Mouse (Mus musculus) forebrain, postnatal 0 days (tissue): ENCODE measurements at regions not wholly inside any gene's neighbourhood (a gene's known extent, or its start where the extent isn't known, plus 50 kb on each side); places are given as distances from the start of the nearest gene placed in this dataset.

ENCODE experiments used
- ATAC-seq: fragments of 200-750 bp; cut with Nextera tagmentation; 2 replicates; pipeline ENCODE4 v1.8.0; 2017; ENCODE audit warnings: mild to moderate bottlenecking, moderate library complexity
- DNase-seq: peaks from one replicate; pipeline ENCODE4 v3.0.0-alpha.2; 2015
- H3K27ac ChIP-seq: fragments of 300-500 bp; sonication (generic); 2 replicates; pipeline ENCODE4 v1.5.1; 2014; ENCODE audit warnings: low read depth, mild to moderate bottlenecking, antibody characterized with exemption, low read length, moderate library complexity, mixed read lengths
- H3K27me3 ChIP-seq: fragments of 300-500 bp; sonication (generic); 2 replicates; pipeline ENCODE4 v1.6.1; 2014; ENCODE audit warnings: mild to moderate bottlenecking, low read length, mixed read lengths; ENCODE audit not compliant: insufficient read depth
- H3K36me3 ChIP-seq: fragments of 300-500 bp; sonication (generic); 2 replicates; pipeline ENCODE4 v1.6.1; 2014; ENCODE audit warnings: mild to moderate bottlenecking, moderate library complexity; ENCODE audit not compliant: insufficient read depth
- H3K4me1 ChIP-seq: fragments of 300-500 bp; sonication (generic); 2 replicates; pipeline ENCODE4 v1.6.1; 2014; ENCODE audit warnings: antibody characterized with exemption; ENCODE audit not compliant: insufficient read depth
- H3K4me2 ChIP-seq: fragments of 300-500 bp; sonication (generic); 2 replicates; pipeline ENCODE4 v1.6.1; 2014; ENCODE audit warnings: low read depth, mild to moderate bottlenecking, moderate library complexity
- H3K4me3 ChIP-seq: fragments of 300-500 bp; sonication (generic); 2 replicates; pipeline ENCODE4 v1.5.1; 2014; ENCODE audit warnings: low read depth, low read length, mixed read lengths
- H3K9ac ChIP-seq: fragments of 300-500 bp; sonication (generic); 2 replicates; pipeline ENCODE4 v1.6.1; 2014; ENCODE audit warnings: mild to moderate bottlenecking
- H3K9me3 ChIP-seq: fragments of 300-500 bp; sonication (generic); 2 replicates; pipeline ENCODE4 v1.6.1; 2016; ENCODE audit warnings: low read length
- CTCF ChIP-seq: sonication (generic); IDR thresholded peaks from 2 replicates; pipeline ENCODE4 v1.5.1; 2016; ENCODE audit warnings: antibody characterized with exemption, control low read depth, low read depth
- WGBS: fragments of 180-500 bp; shearing (Covaris S2); extraction: QIAGEN DNeasy Blood & Tissue Kit; methylation state at CpG from one replicate; pipeline ENCODE4 v1.1.7; 2014; 5-methylcytosine and 5-hydroxymethylcytosine counted together

DNA sequence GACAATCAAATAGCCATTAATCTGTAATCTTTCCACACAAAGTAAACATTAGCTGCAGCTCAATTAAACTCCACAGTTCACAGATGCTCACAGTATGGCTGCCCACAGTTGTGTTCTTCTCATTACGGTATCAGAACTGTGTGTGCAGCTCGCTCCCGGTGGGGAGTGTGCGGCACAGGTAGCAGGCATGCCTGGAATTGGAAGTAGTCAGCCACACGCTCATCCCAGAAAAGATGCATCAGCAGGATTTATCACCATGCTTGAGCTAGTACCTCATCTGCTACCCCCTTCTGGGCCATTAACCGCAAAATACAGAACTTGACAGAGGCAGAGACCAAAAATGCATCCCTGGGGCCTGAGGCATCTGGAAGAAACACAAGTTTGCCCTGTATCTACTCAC, 437.8 kb downstream of the Adam3 start:
- no peak for DNase-seq
- H3K36me3 ChIP-seq = no peaks in the 10 kb centered on the region
- WGBS = 92% methylated on average over 6 of the region's 6 CpGs

DNA sequence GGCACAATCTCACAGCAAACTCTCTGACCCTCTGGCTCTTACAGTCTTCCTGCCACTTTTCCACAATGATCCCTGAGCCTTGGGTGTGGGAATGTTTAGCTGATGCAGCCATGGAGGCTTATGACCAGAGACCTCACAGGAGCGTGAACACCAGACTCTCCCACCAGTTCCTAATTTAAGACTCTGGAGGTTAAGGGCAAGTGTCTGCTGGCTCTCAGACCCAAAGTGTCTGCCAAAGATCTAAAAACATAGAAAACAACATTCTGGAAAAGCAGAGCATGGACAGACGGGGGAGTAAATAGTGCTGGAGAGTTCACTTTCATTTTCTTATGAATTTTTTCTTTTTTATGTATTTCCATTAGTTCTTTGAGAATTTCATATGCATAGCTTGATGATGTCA, 440.7 kb downstream of the Adam3 start:
- ATAC-seq = no peak
- DNase-seq = no peak
- Histone ChIP-seq H3K27me3 (no peaks in the 10 kb centered on the region), H3K4me1 (no peaks in the 10 kb centered on the region), H3K36me3 (no peaks in the 10 kb centered on the region), H3K9ac (no peak overlapping the region), H3K4me2 (no peak overlapping the region), H3K4me3 (no peak overlapping the region), H3K9me3 (no peaks in the 10 kb centered on the region), H3K27ac (no peak overlapping the region)
- WGBS = 87% methylated on average over 2 of the region's 2 CpGs
- TF ChIP-seq CTCF = no peak

More for the DNA sequence above, 437.8 kb downstream of the Adam3 start:
- no peak for TF ChIP-seq CTCF
- no peak for ATAC-seq
- H3K27ac ChIP-seq = no peak overlapping the region
- H3K27me3 ChIP-seq = no peaks in the 10 kb centered on the region
- H3K4me2 ChIP-seq = no peak overlapping the region
- H3K9ac ChIP-seq = no peak overlapping the region
- H3K4me1 ChIP-seq = no peaks in the 10 kb centered on the region
- H3K9me3 ChIP-seq = no peaks in the 10 kb centered on the region
- H3K4me3 ChIP-seq = no peak overlapping the region

DNA sequence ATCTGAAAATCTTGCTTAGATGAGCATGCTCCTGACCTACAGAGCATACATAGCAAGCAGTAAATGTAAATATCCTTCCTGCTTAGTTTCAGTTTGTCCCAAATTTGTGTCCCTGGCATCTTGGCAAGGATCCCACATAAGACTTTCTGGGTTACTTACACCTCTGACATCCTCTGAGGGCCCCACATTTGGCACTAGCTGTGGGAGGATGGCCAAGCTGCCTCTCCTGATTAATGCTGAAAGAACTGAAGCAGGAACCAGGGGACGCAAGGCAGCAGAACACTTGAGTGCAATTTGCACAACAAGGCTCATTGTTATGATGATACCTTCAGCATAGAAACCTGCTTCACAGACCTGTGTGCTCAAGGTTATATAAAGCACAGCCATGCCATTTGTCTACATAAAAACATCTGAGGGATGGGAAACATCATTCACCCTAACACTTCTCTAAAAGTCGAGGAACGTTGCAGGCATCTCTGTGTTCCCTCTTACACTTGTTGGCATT, 441.7 kb downstream of the Adam3 start:
- H3K4me2 ChIP-seq = no peak overlapping the region
- no peaks in the 10 kb centered on the region for H3K4me1 ChIP-seq
- H3K9me3 ChIP-seq = no peaks in the 10 kb centered on the region
- H3K27me3 ChIP-seq = no peaks in the 10 kb centered on the region
- H3K36me3 ChIP-seq = no peaks in the 10 kb centered on the region
- ATAC-seq = no peak
- TF ChIP-seq CTCF = no peak
- DNase-seq = no peak
- H3K9ac ChIP-seq = no peak overlapping the region
- H3K27ac ChIP-seq = no peak overlapping the region
- 73% methylated on average over 3 of the region's 3 CpGs for WGBS
- H3K4me3 ChIP-seq = no peak overlapping the region

DNA sequence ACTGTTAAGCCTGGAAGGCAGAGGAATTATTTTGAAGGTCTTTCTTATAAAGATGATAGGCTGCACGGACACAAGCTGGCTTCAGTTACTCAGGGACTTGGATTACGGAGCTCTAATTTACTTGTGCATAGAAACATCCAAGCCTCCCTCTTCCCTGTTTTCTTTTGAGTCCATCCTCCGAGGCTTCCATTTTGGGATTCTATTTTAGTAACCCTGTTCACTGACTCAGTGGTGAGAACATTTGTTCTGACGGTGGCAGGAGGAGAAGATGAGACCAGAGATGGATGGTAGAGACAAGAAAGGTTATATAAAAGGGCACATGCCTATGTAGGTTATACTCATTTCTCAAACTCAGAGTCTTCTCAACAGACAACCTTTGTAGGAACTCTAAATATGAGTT, 445.4 kb downstream of the Adam3 start:
- Histone ChIP-seq H3K9ac (no peak overlapping the region), H3K27ac (no peak overlapping the region), H3K9me3 (no peaks in the 10 kb centered on the region), H3K4me2 (no peak overlapping the region), H3K27me3 (no peaks in the 10 kb centered on the region), H3K4me3 (no peak overlapping the region), H3K36me3 (no peaks in the 10 kb centered on the region), H3K4me1 (no peaks in the 10 kb centered on the region)
- TF ChIP-seq CTCF = no peak
- ATAC-seq (no peak), DNase-seq (no peak)
- 92% methylated on average over 4 of the region's 4 CpGs for WGBS

DNA sequence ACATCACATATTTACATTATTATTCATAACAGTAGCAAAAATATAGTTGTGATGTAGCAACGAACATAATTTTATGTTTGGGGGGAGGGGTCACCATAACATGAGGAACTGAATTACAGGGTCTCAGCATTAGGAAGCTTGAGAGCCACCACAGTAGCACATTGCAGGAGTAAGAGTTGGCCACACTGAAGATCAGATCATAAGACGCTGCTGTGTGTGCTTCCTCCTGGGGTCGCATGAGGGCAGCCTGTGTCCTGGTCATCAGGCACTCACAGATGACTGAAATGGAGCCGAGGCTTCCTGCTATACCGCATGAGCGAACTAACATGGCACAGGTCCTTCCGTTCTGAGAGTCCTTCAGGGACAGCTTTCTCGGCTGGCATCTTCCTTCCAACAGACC, 447.3 kb downstream of the Adam3 start:
- H3K36me3 ChIP-seq = no peaks in the 10 kb centered on the region
- H3K27ac ChIP-seq = no peak overlapping the region
- no peak for ATAC-seq

DNA sequence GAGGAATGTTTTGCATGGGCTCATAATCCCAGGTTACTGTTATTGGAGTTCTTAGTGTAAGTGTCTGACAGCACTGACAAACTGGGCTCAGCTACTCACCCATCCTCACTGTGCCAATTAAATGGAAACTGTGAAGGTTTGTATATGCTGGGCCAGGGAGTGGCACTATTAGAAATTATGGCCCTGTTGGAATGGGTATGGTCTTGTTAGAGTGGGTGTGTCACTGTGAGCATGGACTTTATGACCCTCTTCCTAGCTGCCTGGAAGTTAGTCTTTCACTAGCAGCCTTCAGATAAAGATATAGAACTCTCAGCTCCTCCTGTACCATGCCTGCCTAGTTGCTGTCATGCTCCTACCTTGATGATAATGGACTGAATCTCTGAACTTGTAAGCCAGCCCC, 464.3 kb downstream of the Adam3 start:
- Histone ChIP-seq H3K4me3 (no peak overlapping the region), H3K9me3 (no peaks in the 10 kb centered on the region), H3K9ac (no peak overlapping the region), H3K27ac (no peak overlapping the region), H3K4me2 (no peak overlapping the region), H3K27me3 (no peaks in the 10 kb centered on the region), H3K36me3 (no peaks in the 10 kb centered on the region), H3K4me1 (no peaks in the 10 kb centered on the region)
- no peak for ATAC-seq
- DNase-seq = no peak
- TF ChIP-seq CTCF = no peak

More for the DNA sequence above, 447.3 kb downstream of the Adam3 start:
- Histone ChIP-seq H3K4me3 (no peak overlapping the region), H3K4me1 (no peaks in the 10 kb centered on the region), H3K9me3 (no peaks in the 10 kb centered on the region), H3K9ac (no peak overlapping the region), H3K27me3 (no peaks in the 10 kb centered on the region), H3K4me2 (no peak overlapping the region)
- 84% methylated on average over 8 of the region's 8 CpGs for WGBS
- TF ChIP-seq CTCF = no peak
- DNase-seq = no peak

DNA sequence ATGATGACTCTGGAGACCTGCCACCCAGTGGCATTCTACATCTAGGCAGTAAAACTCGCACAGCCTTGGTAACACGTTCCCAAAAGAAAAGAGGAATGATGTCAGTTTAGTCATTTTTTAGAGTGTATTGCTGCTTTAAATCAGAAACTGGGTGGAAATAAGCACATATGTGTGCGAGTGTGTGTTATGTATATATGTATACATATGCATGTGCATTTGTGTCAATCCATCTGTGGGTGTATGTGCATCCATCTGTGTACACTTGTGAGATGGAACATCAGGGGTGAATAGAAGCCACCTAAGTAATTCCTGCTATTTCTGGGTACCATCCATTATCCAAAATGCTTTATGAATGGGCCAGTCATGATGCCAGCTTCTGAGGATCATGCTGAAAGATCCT, 467.0 kb downstream of the Adam3 start:
- Histone ChIP-seq H3K4me3 (no peak overlapping the region), H3K27ac (no peak overlapping the region), H3K27me3 (no peaks in the 10 kb centered on the region), H3K9ac (no peak overlapping the region), H3K4me2 (no peak overlapping the region), H3K36me3 (no peaks in the 10 kb centered on the region), H3K9me3 (no peaks in the 10 kb centered on the region), H3K4me1 (no peaks in the 10 kb centered on the region)
- TF ChIP-seq CTCF = no peak
- peak; percentile 61 for DNase-seq
- peak; percentile 90 for ATAC-seq
- 67% methylated on average over 3 of the region's 3 CpGs for WGBS

DNA sequence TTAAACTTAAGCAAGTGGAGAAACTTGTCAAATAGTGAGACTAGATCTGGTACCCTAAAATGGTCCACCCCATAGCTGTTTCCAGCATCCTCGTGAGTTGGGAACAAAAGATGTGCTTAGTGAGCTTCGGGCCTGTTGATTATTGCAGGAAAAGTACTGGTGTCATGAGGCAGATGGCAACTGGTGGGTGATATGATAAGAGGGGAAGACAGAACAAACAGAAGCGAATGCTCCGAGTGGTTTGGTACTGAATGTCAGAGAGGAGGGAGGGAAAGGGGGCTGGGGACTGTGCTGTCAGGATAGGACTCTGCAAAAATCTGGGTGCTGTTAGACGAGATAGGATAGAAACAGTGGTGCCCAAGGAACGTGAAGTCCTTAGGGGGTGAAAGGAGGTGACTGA, 483.4 kb downstream of the Adam3 start:
- Histone ChIP-seq H3K9me3 (no peaks in the 10 kb centered on the region), H3K4me2 (no peak overlapping the region), H3K9ac (no peak overlapping the region), H3K4me1 (no peaks in the 10 kb centered on the region), H3K27ac (no peak overlapping the region), H3K36me3 (no peaks in the 10 kb centered on the region), H3K27me3 (no peaks in the 10 kb centered on the region), H3K4me3 (no peak overlapping the region)
- no peak for TF ChIP-seq CTCF
- DNase-seq (no peak), ATAC-seq (no peak)
- 65% methylated on average over 6 of the region's 6 CpGs for WGBS
